Mouse (Mus musculus) liver, embryonic 14.5 days (tissue): Measurements from ENCODE around the gene 1700067P10Rik. TPM values are rescaled to one million over a fixed set of nuclear protein-coding genes. Genes with fewer than 3 reads are reported as not detected.

Source experiments
- ATAC-seq: fragments of 200-750 bp; cut with Nextera tagmentation; 2 replicates; pipeline ENCODE4 v1.8.0; 2017; ENCODE audit warnings: moderate number of reproducible peaks, mild to moderate bottlenecking, moderate library complexity; ENCODE audit not compliant: insufficient read depth
- DNase-seq, 3 experiments: peaks; one replicate each; pipeline ENCODE4 v3.0.0-alpha.2; 2012 to 2013; ENCODE audit warnings: low read depth in 3 of 3, low spot score in 3 of 3
- H3K27ac ChIP-seq: fragments of 300-500 bp; sonication (generic); 2 replicates; pipeline ENCODE4 v1.5.1; 2014; ENCODE audit warnings: moderate library complexity, mild to moderate bottlenecking, control low read depth, inconsistent platforms
- H3K27me3 ChIP-seq: fragments of 300-500 bp; sonication (generic); 2 replicates; pipeline ENCODE4 v1.6.1; 2014; ENCODE audit warnings: mild to moderate bottlenecking, low read length, moderate library complexity; ENCODE audit not compliant: control insufficient read depth, insufficient read depth
- H3K36me3 ChIP-seq: fragments of 300-500 bp; sonication (generic); replicated peaks from 2 replicates; pipeline ENCODE4 v1.6.1; 2014; ENCODE audit warnings: low read depth; ENCODE audit not compliant: control insufficient read depth, insufficient read depth
- H3K4me1 ChIP-seq, 2 experiments: fragments of 200-500 bp in 1 of 2; fragments of 300-500 bp in 1 of 2; sonication (generic) in 1 of 2; replicated peaks; 2 replicates each; pipeline ENCODE4 v1.6.1; 2012 to 2014; ENCODE audit warnings: antibody characterized with exemption in 1 of 2, inconsistent platforms in 1 of 2, low read length in 1 of 2; ENCODE audit not compliant: control insufficient read depth in 2 of 2, insufficient read depth in 2 of 2
- H3K4me2 ChIP-seq: fragments of 300-500 bp; sonication (generic); 2 replicates; pipeline ENCODE4 v1.6.1; 2014; ENCODE audit warnings: low read depth, mild to moderate bottlenecking, control low read depth, moderate library complexity
- H3K4me3 ChIP-seq, 2 experiments: fragments of 200-500 bp in 1 of 2; fragments of 300-500 bp in 1 of 2; sonication (generic) in 1 of 2; 2 replicates each; pipeline ENCODE4 v1.5.1; 2012 to 2014; ENCODE audit warnings: low read depth in 2 of 2, low read length in 2 of 2, mild to moderate bottlenecking in 2 of 2, control low read depth in 1 of 2, inconsistent platforms in 1 of 2, moderate library complexity in 1 of 2; ENCODE audit not compliant: insufficient read depth in 1 of 2
- H3K9ac ChIP-seq: fragments of 300-500 bp; sonication (generic); replicated peaks from 2 replicates; pipeline ENCODE4 v1.6.1; 2014; ENCODE audit warnings: mild to moderate bottlenecking, control low read depth, moderate library complexity
- H3K9me3 ChIP-seq: fragments of 300-500 bp; sonication (generic); 2 replicates; pipeline ENCODE4 v1.6.1; 2016; ENCODE audit warnings: low read length, mixed read lengths; ENCODE audit not compliant: control insufficient read depth
- CTCF ChIP-seq: IDR thresholded peaks from 2 replicates; pipeline ENCODE4 v1.5.1; 2016; ENCODE audit warnings: antibody characterized with exemption, low read depth, control low read depth
- EP300 ChIP-seq: IDR thresholded peaks from 2 replicates; pipeline ENCODE4 v1.6.1; 2016; ENCODE audit warnings: antibody characterized with exemption, low read depth
- WGBS: fragments of 180-500 bp; shearing (Covaris S2); extraction: QIAGEN DNeasy Blood & Tissue Kit; methylation state at CpG from one replicate; pipeline ENCODE4 v1.1.7; 2014; ENCODE audit not compliant: insufficient replicate concordance; 5-methylcytosine and 5-hydroxymethylcytosine counted together
- polyA plus RNA-seq, 2 experiments: library from polyadenylated mRNA; depleted of rRNA in 1 of 2; stranded (reverse) in 1 of 2; unstranded in 1 of 2; fragments of >200 nt; fragmentation: Nextera tagmentation in 1 of 2; extraction: Ambion mirVana in 1 of 2; gene quantifications; 2 replicates each; pipeline versions ENCODE4 v1.2.1 to v1.2.3; 2012 to 2014

The 1700067P10Rik gene
- polyA plus RNA-seq, 2 experiments = not detected

DNA sequence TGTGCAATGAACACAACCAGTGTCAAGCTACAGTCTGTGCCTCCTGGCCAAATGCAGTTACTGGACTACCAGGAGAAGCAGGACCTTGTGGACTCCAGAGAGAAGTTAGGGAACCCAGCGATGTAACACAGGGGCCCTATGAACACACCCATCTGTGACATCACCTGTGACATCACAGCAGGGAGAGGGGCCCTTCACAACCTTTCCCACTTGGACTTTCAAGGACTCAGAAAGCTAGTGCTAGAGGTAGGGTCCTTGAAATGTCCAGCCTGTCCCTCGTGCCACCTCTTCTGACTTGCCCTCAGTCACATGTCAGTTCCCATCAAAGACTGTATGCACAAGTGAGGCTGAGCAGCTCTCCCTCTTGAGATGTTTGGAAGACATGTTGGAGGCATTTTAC, 327 bp downstream of the 1700067P10Rik start:
- H3K4me2 ChIP-seq = no peak overlapping the region
- no peak overlapping the region for H3K4me3 ChIP-seq
- peaks cover 7% of the 10 kb centered on the region for H3K27me3 ChIP-seq
- no peaks in the 10 kb centered on the region for H3K4me1 ChIP-seq
- DNase-seq (no peak), ATAC-seq (no peak)
- 52% methylated on average over 2 of the region's 2 CpGs for WGBS
- no peak overlapping the region for H3K27ac ChIP-seq
- H3K9me3 ChIP-seq = no peaks in the 10 kb centered on the region; the same call in 1 of the 2 replicates
- no peaks in the 10 kb centered on the region for H3K36me3 ChIP-seq
- TF ChIP-seq CTCF = no peak
- no peak for TF ChIP-seq EP300
- no peak overlapping the region for H3K9ac ChIP-seq

DNA sequence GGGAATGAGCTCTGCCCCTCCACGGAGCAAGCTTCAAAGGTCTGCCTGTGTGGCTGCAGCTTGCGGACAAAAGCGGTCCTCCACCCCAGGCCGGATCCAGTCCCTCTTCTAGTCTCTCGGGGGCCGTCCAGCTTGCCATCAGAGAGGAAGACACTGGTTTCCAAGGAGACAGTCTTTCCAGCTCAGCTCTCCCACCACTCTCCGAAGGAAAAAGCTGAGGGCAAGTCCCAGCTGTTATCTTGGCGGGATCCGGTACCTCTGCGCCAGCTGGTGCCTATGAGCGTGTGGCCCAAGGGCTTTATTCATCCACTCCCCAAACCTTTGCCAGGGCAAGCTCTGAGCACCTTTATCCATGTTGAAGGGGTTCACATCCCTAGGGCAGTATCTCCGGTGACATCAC, 1.2 kb downstream of the 1700067P10Rik start:
- H3K4me2 ChIP-seq = no peak overlapping the region
- no peaks in the 10 kb centered on the region for H3K4me1 ChIP-seq
- 72% methylated on average over 12 of the region's 12 CpGs for WGBS
- DNase-seq (no peak), ATAC-seq (no peak)
- H3K27me3 ChIP-seq = peaks cover 16% of the 10 kb centered on the region
- TF ChIP-seq EP300 (no peak), CTCF (no peak)
- no peak overlapping the region for H3K27ac ChIP-seq
- no peak overlapping the region for H3K9ac ChIP-seq
- no peak overlapping the region for H3K4me3 ChIP-seq
- no peaks in the 10 kb centered on the region; the same call in 1 of the 2 replicates for H3K9me3 ChIP-seq
- no peaks in the 10 kb centered on the region for H3K36me3 ChIP-seq

DNA sequence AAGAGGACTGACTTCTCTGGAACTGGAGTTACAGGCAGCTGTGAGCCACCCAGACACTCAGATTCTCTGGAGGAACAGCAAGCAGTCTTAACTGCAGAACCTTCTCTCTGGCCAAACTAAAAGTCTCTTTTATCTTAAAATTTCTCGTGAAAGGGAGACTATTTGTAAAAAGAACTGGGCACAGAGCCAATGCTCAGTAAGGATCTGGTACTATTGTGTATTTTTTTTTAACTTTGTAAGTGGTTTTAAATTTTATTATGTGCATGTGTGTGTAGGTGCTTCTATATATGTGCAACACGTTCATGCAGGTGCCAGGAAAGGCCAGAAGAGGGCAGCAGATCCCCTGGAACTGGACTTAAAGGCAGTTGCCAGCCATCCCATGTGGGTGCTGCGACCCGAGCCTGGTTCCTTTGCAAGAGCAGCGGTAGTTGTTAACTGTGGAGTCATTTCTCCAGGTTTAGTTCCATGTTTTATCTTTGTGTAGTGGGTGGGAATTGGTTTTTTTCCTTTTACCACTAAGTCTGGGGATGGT, 4.2 kb downstream of the 1700067P10Rik start:
- Histone ChIP-seq H3K36me3 (no peaks in the 10 kb centered on the region), H3K9ac (no peak overlapping the region), H3K4me1 (peaks cover 0 to 2% of the 10 kb centered on the region in 2 experiments; a peak in 1 of 4 replicates), H3K9me3 (no peaks in the 10 kb centered on the region; the same call in 1 of the 2 replicates), H3K27me3 (peaks cover 46% of the 10 kb centered on the region), H3K27ac (no peak overlapping the region), H3K4me3 (no peak overlapping the region), H3K4me2 (no peak overlapping the region)
- 58% methylated on average over 5 of the region's 5 CpGs for WGBS
- ATAC-seq (no peak), DNase-seq (no peak)
- TF ChIP-seq EP300 (no peak), CTCF (peak; percentile 51)

DNA sequence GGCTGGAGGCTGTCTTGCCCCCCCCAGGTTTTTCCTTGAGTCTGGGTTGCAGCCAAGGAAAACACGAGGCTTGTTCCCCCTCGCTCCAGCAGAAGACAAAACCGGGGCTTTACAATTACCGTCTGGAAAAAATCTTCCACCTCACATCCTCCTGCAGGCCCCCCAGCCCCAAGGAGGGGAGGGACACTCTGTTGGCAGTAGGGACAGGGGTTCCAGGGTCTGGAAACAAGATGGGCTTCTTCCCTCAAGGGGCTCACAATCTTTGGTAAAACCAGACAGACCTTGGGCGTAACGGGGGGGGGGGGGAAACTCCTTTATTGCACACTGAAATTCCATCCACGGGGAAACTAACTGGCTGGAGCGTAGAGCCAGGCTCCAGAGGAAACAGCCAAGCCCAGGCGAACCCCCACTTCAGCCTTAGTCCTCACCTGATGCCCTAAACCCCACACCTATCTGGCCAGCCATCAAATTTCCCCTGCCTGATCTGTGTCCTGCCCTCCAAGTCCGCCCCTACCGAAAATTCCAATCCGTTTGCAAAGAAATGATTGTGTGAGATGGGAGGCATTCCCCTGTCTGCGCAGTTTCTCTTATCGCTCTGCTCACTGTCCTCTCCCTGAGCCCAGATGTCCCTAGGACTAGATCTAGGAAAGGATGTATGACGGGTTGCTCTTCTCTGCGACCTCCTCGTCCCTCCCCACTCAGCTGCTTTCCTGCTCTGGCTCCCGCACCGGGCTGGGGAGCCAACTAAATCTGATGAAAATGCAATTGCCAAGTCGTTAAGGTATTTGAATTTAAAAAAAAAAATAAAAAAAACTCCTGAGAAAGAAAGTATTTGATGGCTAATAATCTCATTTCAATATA, 5.9 kb downstream of the 1700067P10Rik start:
- Histone ChIP-seq H3K27ac (no peak overlapping the region), H3K4me2 (no peak overlapping the region), H3K36me3 (no peaks in the 10 kb centered on the region), H3K27me3 (peaks cover 63% of the 10 kb centered on the region), H3K9ac (no peak overlapping the region), H3K9me3 (no peaks in the 10 kb centered on the region; the same call in 1 of the 2 replicates), H3K4me1 (peaks cover 0 to 2% of the 10 kb centered on the region in 2 experiments; a peak in 1 of 4 replicates), H3K4me3 (no peak overlapping the region)
- ATAC-seq (no peak), DNase-seq (no peak)
- 6% methylated on average over 19 of the region's 20 CpGs for WGBS
- TF ChIP-seq CTCF (no peak), EP300 (no peak)

DNA sequence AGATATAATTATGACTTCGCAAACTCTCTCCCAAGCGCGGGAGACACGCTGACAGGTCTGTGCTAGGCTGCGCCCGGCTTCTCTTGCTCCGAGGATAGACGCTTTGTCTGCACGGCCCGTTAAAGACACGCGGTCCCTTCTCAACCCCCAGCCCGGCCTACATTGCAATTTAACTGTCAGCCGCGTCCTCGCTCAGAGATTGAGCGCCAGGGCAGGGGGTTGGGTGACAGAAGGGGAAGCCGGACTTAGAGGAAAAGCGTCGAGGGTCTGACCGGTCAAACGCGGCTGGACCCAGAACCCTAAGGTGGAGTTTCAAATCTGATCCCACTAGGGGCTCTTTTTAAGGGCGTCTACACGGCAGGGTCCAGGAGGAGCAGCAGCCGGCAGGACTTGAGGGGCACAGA, 6.6 kb downstream of the 1700067P10Rik start:
- DNase-seq (no peak), ATAC-seq (no peak)
- H3K36me3 ChIP-seq = no peaks in the 10 kb centered on the region
- H3K9ac ChIP-seq = no peak overlapping the region
- no peak for TF ChIP-seq CTCF
- TF ChIP-seq EP300 = no peak
- no peak overlapping the region for H3K27ac ChIP-seq
- under 1% methylated on average over 26 of the region's 26 CpGs for WGBS
- no peaks in the 10 kb centered on the region; the same call in 1 of the 2 replicates for H3K9me3 ChIP-seq
- H3K4me2 ChIP-seq = no peak overlapping the region
- H3K4me3 ChIP-seq = no peak overlapping the region
- peaks cover 0 to 2% of the 10 kb centered on the region in 2 experiments; a peak in 1 of 4 replicates for H3K4me1 ChIP-seq
- peaks cover 68% of the 10 kb centered on the region for H3K27me3 ChIP-seq
